Mouse (Mus musculus) stomach, embryonic 16.5 days (tissue): ENCODE measurements around the gene Tpsab1. TPM values are rescaled to one million over a fixed set of nuclear protein-coding genes. Genes with fewer than 3 reads are reported as not detected.

Experiments
- ATAC-seq: fragments of 200-750 bp; cut with Nextera tagmentation; 2 replicates; pipeline ENCODE4 v1.8.0; 2017; ENCODE audit warnings: moderate number of reproducible peaks, moderate TSS enrichment; ENCODE audit not compliant: insufficient read depth, low FRiP score
- H3K27ac ChIP-seq: fragments of 300-500 bp; sonication (generic); 2 replicates; pipeline ENCODE4 v1.5.1; 2014; ENCODE audit warnings: low read length
- H3K27me3 ChIP-seq: fragments of 300-500 bp; sonication (generic); 2 replicates; pipeline ENCODE4 v1.6.1; 2014; ENCODE audit warnings: low read length, control low read depth, mixed read lengths; ENCODE audit not compliant: control insufficient read depth, insufficient read depth
- H3K36me3 ChIP-seq: fragments of 300-500 bp; sonication (generic); 2 replicates; pipeline ENCODE4 v1.6.1; 2014; ENCODE audit warnings: low read length; ENCODE audit not compliant: control insufficient read depth, insufficient read depth
- H3K4me1 ChIP-seq: fragments of 300-500 bp; sonication (generic); 2 replicates; pipeline ENCODE4 v1.6.1; 2014; ENCODE audit warnings: low read length, control low read depth, mixed read lengths; ENCODE audit not compliant: control insufficient read depth, insufficient read depth
- H3K4me2 ChIP-seq: fragments of 300-500 bp; sonication (generic); 2 replicates; pipeline ENCODE4 v1.6.1; 2014; ENCODE audit warnings: low read depth, low read length, mixed read lengths
- H3K4me3 ChIP-seq: fragments of 300-500 bp; sonication (generic); replicated peaks from 2 replicates; pipeline ENCODE4 v1.5.1; 2014; ENCODE audit warnings: mild to moderate bottlenecking, low read length
- H3K9ac ChIP-seq: fragments of 300-500 bp; sonication (generic); 2 replicates; pipeline ENCODE4 v1.6.1; 2014; ENCODE audit warnings: low read length
- H3K9me3 ChIP-seq: fragments of 300-500 bp; sonication (generic); replicated peaks from 2 replicates; pipeline ENCODE4 v1.6.1; 2016; ENCODE audit warnings: low read length, control low read depth; ENCODE audit not compliant: control insufficient read depth
- WGBS: fragments of 180-500 bp; shearing (Covaris S2); extraction: QIAGEN DNeasy Blood & Tissue Kit; methylation state at CpG from one replicate; pipeline ENCODE4 v1.1.7; 2014; 5-methylcytosine and 5-hydroxymethylcytosine counted together
- polyA plus RNA-seq: library from polyadenylated mRNA; unstranded; fragments of >200 nt; fragmentation: Nextera tagmentation; extraction: Ambion mirVana; gene quantifications from 2 replicates; pipeline ENCODE4 v1.2.1, GENCODE M21; 2015

The Tpsab1 gene
- polyA plus RNA-seq, 1 experiment from 2014 or later: 0.53 TPM

GRCm38 (mm10) chr17:25293495-25293894 is 51.9 kb downstream of the Tpsab1 start:
- no peaks in the 10 kb centered on the region for H3K9me3 ChIP-seq
- H3K4me2 ChIP-seq: no peak overlapping the region
- no peaks in the 10 kb centered on the region for H3K36me3 ChIP-seq
- 56% methylated on average over 5 of the region's 5 CpGs for WGBS
- no peak overlapping the region for H3K4me3 ChIP-seq
- H3K27ac ChIP-seq: no peak overlapping the region
- no peak overlapping the region for H3K9ac ChIP-seq
- no peaks in the 10 kb centered on the region for H3K27me3 ChIP-seq
- ATAC-seq: no peak
- no peaks in the 10 kb centered on the region for H3K4me1 ChIP-seq

Other genes with a start within 250 kb of the Tpsab1 start
- gene Telo2, start 229.6 kb downstream of the Tpsab1 start, polyA plus RNA-seq: 38.9 and 39.9 TPM in 2 replicates
- 0.50 and 0.56 TPM in 2 replicates for gene Ptx4, start 224.8 kb downstream of the Tpsab1 start, polyA plus RNA-seq
- 21.4 and 24.7 TPM in 2 replicates for gene Clcn7, start 212.2 kb downstream of the Tpsab1 start, polyA plus RNA-seq
- gene Ccdc154, start 183.1 kb downstream of the Tpsab1 start, polyA plus RNA-seq: 0.79 TPM in 2 replicates
- gene Gm38655, start 170.1 kb downstream of the Tpsab1 start, polyA plus RNA-seq: 6.6 and 7.0 TPM in 2 replicates
- 30.4 and 33.5 TPM in 2 replicates for gene BC003965, start 161.0 kb downstream of the Tpsab1 start, polyA plus RNA-seq
- 6.9 and 9.0 TPM in 2 replicates for gene Unkl, start 157.2 kb downstream of the Tpsab1 start, polyA plus RNA-seq
- gene Gnptg, start 105.4 kb downstream of the Tpsab1 start, polyA plus RNA-seq: 39.9 and 40.9 TPM in 2 replicates
- gene Tsr3, start 105.4 kb downstream of the Tpsab1 start, polyA plus RNA-seq: 35.8 and 37.1 TPM in 2 replicates
- 4.3 and 5.2 TPM in 2 replicates for gene Baiap3, start 89.2 kb downstream of the Tpsab1 start, polyA plus RNA-seq
- 441 and 478 TPM in 2 replicates for gene Ube2i, start 70.9 kb downstream of the Tpsab1 start, polyA plus RNA-seq
- gene Prss34, start 47.2 kb downstream of the Tpsab1 start, polyA plus RNA-seq: 1.3 and 1.4 TPM in 2 replicates
- not detected in 2 replicates for gene Prss28, start 36.9 kb downstream of the Tpsab1 start, polyA plus RNA-seq
- not detected in 2 replicates for gene Prss29, start 26.9 kb downstream of the Tpsab1 start, polyA plus RNA-seq
- gene Tpsb2, start 20.7 kb upstream of the Tpsab1 start, polyA plus RNA-seq: 13.4 and 19.2 TPM in 2 replicates
- gene Tpsg1, start 23.7 kb upstream of the Tpsab1 start, polyA plus RNA-seq: 2.3 and 3.5 TPM in 2 replicates
- gene Cacna1h, start 88.2 kb upstream of the Tpsab1 start, polyA plus RNA-seq: 2.6 and 2.9 TPM in 2 replicates
- not detected in 2 replicates for gene Tekt4, start 109.1 kb upstream of the Tpsab1 start, polyA plus RNA-seq
- 0.35 and 0.49 TPM in 2 replicates for gene Sstr5, start 151.7 kb upstream of the Tpsab1 start, polyA plus RNA-seq
- 3.0 and 3.3 TPM in 2 replicates for gene Sox8, start 225.1 kb upstream of the Tpsab1 start, polyA plus RNA-seq
- 27.0 and 28.9 TPM in 2 replicates for gene Lmf1, start 233.5 kb upstream of the Tpsab1 start, polyA plus RNA-seq